Mouse (Mus musculus) right cerebral cortex, postnatal 25 days (tissue): ENCODE measurements at regions not wholly inside any gene's neighbourhood (a gene's known extent, or its start where the extent isn't known, plus 50 kb on each side); places are given as distances from the start of the nearest gene placed in this dataset.
"Not testable (repeated sequence)": the region's sequence is repeated elsewhere in the genome, so short reads cannot be mapped to it uniquely, and the experiment has no call there.

Experiments
- DNase-seq: peaks from one replicate; pipeline ENCODE4 v3.0.0; 2022

DNA sequence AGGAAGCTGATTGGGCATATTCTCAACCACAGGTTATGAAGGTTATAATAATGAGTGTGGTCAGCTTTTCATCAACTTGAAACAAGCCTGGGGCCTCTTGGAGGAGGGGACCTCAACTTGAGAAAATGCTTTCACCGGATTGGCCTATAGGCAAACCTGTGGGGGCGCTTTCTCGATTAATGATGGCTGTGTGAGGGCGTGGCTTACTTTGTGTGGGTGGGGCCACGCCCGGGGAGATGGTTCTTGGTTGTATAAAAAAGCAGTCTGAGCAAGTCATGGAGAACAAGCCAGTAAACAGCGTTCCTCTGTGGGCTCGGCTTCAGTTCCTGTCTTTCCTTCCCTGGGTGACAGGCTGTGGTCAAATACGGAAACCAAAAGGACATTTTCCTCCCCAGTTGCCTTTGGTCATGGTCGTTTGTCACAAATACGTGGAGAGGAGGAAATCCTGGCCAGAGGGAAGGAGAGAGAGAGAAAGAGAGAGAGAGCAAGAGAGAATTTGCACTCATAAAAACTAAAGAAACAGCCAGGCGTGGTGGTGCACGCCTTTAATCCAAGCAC is 163.1 kb downstream of the Ifng start:
- no peak for DNase-seq

DNA sequence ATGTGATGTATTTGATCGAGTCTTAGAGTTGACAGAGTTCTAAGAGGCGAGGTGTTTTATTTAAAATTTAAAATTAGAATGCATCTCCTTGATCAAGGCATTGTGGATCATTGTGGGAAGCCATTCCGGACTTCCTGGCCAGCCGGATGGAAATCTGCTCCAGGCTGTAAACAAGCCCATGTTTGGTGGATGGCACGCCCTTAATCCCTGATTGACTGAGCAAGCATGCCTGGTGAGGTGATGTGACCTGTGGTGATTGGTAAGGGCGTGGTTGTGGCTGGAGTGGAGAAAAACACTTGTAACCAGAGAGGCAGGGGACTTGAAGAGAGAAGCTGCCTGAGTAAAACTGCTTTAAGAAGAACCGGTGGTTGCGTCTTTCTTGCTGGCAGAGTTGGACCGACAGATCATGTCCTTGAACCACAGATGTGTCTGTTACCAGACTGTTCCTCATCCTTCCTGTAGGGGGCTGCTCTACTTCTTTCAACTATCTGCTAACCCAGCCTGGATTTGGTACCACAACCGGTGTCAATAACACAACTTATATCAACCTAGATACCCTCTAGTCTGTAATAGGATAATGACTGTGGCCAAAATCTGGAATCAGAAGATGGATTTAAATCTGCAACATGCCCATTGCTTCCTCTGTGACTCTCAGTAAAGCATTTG is 164.4 kb downstream of the Ifng start:
- no peak for DNase-seq

DNA sequence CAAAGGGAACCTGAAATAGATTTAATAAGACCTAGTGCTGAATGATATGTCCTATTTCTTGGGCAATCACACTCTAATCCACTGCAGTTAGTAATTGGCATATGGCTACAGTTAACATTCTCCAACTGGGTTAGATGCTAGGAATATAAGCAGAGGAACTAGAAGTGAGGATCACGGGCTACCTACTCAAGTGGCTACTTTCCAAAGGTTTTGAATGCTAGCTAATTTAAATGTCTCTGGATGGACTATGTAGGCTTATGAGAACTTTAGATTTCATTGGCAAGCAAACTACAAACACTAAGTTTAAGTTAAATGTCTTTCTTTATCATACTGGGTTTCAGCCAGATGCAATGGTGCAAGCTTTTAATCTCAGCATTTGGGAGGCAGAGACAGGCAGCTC is 166.6 kb downstream of the Ifng start:
- DNase-seq = no peak

DNA sequence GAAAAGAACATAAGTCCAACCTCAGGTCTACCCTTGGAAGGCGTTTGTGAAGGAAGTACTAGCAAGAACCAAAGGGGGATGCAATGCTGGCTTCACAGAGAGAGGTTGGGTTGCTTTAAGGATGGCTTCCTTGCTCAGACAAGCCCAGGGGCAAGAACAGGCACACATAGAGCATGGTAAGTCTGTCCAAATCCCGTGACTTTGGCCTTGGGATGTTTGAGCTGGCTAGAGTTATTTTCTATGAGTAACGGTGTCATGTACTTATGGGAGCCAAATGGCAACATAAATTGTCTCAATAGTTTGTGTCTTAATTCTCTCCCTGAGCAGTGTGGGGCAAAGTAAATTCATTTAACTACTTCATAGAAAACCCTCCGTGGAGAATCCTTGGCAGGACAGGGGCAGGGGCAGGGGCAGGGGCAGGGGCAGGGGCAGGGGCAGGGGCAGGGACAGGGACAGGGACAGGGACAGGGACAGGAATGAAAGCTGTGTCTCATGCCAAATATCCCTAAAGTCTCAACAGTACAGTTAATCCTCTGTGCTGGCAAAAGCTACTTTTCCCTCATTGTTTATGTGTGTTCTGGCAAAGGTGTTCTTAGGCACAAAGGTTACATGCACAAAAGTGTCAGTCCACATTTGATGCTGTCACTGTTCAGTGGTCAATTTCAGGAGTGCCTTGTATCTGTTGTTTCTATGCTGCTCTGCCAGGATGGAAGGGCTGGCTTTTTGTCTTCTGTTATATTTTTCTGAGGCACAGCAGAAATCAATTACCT is 167.7 kb downstream of the Ifng start:
- DNase-seq = no peak

DNA sequence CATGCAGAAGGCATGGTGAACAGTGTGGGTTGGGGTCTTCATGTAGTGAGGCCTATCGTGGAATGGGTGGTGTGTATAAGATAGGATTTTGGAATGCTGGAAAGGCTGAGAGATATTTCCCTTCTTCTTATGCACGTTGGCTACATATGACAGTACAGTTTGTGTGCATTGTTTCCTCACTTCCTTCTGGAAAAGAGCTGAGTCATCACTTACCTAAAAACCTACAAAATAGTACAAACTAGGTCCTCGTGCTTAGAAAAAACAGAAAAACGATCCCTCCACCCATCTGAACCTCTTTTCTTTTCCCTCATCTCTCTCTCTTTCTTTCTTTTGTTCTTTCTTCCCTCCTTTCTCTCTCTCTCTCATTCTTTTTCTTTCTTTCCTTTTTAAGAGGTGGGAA is 168.3 kb downstream of the Ifng start:
- no peak for DNase-seq

DNA sequence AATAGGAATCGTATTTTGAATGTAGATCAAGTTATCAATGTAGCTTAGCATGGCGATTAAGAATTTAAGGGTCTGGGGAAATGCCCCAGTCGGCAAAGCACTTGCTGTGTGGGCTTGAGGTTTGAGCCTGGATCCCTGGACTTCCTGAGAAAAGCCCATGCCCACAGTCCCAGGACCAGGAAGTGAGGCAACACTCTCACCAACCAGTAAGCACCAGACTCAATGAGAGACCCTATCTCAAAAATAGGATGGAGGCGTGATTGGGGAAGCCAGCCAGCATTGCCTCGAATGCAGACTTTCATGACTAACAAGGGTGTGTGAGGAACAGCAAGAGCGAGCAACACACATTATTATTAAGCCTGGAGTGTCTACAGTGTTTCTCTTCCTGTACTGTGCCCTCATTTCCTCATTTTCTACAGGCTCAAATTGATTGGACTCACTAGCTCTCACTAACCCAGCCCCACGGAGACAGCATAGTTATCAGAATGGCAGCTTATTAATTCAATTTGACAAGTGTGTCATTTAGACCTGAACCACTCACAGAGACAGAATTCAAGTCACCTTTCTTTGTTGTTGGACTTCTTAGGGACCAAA is 170.1 kb downstream of the Ifng start:
- DNase-seq = no peak

DNA sequence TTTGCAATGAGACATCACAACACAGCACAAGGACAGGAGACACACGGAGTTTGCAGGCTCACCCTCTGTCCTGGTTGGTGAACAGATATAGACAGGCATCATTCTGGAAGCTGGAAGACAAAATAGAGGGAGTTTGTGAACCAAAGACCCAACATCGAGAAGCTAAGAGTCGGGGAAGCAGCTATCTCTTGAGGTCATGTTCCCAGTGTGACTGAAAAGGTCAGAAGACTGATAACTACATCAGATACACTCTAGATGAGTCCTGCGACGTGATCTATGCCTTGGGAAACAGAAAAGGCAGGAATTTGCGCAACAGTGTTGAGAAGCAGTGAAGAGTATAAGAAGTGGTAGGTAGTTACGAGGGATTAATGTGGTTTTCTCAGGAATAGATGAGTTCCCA is 171.2 kb downstream of the Ifng start:
- no peak for DNase-seq

DNA sequence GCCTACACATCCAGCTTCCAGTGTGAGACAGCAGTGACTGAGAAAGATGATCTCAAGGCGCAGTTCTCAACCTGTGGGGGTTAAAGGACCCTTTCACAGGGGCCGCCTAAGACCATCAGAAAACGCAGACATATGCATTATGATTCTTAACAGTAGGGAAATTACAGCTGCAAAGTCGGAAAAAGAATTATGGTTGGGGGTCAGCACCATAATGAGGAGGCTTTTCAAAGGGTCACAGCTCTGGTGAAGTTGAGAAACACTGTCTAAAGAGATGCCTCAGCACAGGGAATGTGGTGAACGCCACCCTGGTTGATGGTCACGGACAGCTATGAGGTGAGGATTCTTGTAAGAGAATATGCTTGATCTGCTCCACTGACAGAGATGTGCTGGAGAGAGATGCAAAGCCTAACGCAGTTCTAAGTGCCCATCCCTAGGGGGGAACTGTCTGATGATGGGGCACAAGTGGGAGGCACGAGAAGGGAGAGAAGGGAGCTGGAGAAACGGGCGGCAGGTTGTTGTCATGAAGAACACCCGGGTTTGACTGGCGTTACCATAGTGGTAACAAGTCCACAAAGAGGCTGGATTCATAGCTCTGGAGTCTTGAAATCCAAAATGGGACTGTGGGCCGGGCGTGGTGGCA is 172.3 kb downstream of the Ifng start:
- no peak for DNase-seq

DNA sequence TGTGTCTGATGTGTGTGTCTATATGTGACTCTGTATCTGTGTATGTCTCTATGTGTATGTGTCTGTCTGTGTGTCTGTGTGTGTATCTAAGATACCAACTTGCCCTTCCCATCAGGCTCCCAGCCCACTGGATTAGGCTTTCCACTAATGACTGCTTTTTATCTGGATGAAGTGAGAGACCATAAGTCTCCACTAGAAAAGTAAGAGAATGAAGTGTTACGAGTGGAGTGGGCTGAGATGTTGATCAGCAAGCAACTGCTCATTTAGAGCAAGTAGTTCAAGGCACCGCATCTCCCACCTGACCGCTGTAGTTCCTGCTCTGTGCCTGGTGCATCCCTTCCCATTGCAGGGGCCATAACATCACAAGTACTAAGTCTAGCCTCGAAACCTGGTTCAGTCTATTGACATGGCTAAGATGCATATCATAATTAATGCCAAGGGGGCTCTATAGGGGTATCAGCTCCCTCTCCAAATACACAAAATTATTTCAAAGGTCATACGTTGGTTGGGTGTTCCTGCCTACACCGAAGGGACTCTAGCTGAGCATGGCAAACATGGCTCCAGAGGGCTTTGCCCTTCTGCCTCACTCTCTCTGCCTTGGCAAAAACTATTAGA is 173.5 kb downstream of the Ifng start:
- no peak for DNase-seq

DNA sequence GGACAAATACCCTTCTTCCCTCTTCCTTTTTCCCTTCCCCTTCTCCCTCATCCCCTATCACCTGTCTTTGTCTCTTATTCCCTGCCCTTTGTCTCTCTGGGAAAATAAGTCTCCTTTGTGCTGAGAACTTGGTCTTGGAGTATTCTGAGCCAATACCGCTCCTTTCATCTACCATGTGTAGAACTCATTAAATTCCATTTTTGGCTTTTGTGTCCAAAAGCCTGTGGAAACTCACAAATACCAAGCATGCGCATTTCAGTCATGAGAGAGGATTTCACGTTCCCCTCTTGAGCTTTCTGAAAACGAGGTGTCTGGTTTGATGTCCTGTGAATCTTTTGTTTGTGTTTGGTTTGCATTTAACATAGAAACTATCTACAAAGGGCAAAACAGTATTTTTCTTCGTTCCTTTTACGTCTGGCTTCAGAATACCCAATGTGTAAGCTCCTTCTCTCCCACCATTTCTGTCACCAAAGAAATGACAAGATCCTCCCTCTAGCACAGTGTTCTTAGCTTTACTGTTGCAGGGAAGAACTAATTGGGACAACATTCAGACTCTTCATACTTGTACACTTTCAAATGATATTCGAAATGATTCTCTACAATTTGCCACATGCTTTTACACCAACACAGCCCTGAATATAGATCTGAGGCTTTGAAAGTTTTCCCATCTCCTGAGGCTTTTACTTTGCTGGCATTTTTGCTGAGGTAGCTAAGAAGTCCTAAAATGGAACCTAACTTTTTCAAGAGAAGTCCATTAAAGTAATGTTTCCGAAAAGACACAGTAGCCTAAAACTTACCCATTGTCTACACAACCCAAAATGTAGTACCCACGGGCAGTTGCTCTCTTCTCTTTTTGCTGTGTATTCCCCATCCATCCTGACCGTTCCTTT is 174.5 kb downstream of the Ifng start:
- no peak for DNase-seq

DNA sequence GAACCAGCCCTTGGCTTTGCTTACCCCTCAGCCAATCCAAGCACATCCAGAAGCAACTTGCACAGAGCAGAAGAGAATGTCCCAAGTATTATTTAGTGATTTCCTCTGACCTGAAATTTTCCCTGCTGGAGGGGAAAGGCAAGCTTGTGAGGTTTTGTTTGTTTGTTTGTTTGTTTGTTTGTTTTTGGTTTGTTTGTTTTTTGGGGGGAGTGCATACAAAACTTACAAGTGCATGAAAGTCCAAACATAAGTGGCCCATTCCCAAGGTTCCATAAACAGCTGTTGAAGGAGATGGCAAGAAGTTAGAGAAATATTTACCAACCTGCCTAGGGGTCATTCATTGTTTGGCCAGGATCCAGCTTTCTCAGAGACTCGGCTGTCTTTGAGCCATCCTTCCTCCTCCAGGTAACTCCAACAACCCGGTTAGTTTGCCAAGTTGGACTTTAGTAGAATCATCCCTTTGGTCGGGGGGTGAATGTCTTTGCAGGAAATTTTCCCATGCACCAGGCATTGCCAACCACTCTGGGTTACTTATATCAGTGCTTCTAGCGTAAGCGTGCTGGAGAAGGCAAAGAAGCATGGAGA is 175.3 kb downstream of the Ifng start:
- no peak for DNase-seq

DNA sequence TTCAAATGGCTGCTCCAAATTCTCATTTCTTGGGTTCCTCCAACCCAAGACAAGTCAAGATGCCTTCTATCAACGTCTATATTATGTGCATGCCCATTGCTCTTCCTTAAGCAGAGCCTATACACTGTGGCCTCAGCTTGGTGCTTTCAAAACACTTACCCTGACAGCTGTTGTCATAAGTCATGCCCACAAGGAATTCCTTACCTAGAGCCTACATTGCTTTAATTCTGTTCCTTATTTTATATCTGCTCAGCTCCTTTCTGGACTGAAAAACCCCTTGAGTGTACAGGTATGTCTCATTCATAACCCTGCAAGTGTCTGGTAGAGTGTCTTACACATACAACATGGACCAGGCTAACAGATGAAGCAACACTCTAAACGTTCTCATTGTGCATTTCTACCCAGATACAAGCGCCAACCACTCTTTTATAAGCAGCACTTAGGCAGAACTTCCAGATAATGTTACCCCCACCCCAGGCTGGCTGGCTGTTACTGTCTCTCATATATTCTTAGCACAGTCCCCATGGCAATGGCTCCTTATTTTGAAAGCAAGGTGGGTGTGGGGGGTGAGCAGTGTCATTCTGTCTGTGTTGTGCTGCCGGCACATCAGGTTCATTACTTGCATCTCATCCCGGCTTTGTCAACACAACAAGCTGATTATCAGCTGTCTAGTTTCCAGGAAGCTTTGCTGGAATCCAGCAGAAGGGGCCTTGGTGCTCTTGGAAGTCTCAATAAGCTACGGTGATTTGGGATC is 176.6 kb downstream of the Ifng start:
- DNase-seq = peak; percentile 42

DNA sequence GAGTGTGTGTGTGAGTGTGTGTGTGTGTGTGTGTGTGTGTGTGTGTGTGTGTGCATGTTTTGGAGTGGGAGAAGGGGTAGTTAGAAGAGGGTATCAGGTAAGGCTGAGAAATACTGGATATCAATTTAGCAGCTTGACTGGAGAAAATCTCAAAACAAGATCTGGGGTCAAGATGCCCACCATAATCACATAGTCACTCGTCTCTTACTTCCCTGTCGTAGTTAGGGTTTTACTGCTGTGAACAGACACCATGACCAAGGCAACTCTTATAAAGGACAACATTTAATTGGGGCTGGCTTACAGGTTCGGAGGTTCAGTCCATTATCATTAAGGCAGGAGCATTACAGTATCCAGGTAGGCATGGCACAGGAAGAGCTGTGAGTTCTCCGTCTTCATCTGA is 177.4 kb downstream of the Ifng start:
- DNase-seq = not testable (repeated sequence)

DNA sequence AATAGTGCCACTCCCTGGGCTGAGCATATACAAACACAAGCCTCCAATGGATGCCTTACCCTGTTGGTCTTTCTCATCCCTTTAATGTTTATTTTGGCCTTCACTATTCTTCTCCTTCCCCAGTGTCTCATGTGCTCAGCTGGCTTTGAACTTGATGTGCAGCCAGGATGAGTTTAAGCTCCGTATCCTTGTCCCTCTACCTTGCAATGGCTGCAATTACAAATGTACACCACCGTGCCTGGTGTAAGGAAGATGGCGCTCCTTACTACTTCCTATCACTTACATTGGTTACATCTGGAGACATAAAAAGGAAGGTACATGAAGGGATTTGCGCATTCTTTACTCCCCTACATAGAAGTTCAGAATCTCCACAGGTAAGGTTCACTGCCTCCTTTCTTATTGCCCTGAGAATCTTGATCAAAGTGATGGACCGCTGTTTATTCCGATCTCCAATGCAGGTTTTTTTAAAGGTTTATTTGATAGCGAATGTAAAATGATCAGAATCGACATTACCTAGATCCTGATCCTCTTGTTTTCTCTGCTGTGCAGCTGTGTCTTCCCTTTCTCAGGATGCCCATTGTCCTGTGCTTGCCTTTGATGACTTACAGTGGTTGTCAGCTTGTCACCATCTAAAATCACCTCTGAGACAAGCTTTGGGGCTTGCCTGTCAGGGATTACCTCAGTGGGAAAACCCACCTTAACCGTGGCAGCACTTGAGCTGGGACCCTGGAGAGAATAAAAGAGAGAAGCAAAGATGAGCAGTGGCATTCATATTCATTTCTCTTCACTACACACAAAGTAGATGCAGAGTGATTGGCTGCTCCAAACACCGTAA is 178.1 kb downstream of the Ifng start:
- DNase-seq = no peak

DNA sequence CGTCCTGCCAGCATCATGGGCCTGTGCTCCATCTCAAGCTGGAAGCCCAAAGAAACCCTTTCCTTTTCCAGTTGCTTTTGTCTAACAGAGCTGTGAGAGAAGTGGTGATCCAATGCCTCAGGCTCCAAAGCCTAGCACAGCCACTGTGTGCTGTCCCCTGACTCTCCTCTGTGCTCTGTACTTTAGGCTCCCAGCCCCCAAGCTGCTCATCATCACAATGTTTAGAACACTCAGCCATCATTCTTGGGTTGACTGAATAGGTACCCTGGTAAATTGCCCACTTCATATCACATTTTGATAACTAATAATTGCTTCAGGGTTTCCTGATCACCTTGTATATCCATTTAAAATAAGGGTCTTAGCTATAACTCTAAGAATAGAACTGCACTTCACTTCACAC is 178.8 kb downstream of the Ifng start:
- no peak for DNase-seq

DNA sequence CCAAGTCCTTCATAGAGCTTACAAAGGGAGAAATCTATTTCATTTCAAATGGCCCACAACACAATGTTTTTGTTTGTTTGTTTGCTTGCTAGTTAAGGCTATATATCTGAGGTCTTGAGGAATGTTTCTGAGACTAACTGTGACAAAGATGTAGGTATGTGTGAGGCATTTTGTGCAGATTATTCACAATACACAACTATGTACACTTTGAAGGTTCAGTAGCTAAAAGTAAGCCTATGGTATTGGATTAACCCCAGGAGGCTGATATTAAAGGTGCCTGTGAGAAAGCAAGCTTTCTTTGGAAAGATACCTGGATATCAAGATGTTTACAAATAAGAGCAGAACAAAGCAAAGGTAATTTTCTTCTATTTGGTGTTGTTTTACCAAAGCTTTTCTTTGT is 179.8 kb downstream of the Ifng start:
- no peak for DNase-seq

DNA sequence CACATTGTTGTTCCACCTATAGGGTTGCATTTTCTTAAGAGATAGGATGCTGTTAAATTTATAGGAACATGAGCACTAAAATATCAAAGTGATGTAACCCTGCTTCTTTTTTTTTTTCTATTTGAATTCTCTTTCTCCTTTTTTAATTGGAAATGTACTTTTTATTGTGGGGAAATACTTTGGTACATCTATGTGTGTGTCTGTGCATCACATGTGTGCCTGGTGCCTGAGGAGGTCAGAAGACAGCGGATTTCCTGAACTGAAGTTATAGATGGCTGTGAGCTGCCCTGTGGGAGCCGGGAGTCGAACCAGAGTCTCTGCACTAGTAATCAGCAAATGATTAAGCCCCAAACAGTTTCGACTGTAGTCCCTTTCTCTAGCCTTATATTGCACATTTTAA is 180.7 kb downstream of the Ifng start:
- DNase-seq = no peak

DNA sequence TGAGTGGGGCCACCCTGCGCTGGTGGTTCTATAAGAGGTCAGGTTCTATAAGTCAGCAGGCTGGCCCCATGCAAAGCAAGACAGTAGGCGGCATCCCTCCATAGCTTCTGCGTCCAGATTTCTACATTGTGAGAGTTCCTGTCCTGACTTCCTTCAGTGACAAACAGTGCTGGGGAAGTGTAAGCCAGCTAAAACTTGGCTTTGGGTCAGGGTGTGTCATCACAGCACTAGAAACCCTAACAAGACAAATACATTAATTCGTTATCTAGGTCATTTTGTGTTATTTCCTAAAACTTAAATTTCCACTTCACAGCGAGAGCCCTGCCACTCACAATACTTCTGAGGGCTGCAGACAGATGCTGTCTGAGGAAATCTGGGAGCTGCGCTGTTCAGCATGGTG is 181.3 kb downstream of the Ifng start:
- DNase-seq = no peak

DNA sequence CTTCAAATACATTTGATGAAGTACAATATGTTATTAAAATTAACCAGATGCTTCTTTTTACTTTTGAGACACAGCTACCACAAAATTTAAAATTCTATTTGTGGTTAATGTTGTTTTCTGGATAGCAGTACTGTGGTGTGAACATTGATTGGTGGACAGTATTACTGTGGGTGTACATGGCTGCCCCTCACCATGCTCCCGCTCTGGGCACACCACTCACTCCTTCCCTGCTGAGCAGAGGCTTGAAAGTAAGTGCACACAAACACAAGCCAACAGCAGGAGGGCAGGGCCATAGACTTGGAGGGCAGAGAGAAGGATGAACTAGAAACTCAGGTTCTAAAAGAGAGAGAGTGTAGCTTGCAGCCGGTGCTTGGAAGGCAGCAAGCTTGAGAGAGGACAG is 182.1 kb downstream of the Ifng start:
- DNase-seq = no peak

DNA sequence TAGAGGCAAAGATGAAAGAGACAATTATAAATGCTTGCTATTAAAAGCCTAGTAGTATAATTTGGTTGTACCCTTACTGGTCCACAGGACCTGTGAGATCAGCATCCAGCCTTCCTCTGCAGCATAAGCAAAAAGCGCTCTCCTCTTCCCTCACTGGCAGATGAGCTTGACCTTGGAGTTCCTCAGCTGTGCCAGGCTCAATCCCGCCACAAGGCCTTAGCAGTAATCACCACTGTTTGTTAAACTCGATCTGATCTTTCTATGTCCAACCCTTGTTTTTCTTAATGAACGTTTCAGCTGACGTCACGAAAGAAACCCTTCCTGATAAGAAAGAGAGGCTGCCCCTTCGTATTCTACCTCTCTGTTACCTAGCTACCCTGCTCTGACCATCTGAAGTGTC is 183.5 kb downstream of the Ifng start:
- DNase-seq = no peak
